Mouse (Mus musculus): ENCODE data around the gene Btbd35f12. TPM values are rescaled to one million over a fixed set of nuclear protein-coding genes. Genes with fewer than 3 reads are reported as not detected.
"Not testable (repeated sequence)": the region's sequence is repeated elsewhere in the genome, so short reads cannot be mapped to it uniquely, and the experiment has no call there.

Btbd35f12 gene
- not detected in 2 replicates for polyA plus RNA-seq (2015; fragmentation: Nextera tagmentation; extraction: Ambion mirVana)

DNA sequence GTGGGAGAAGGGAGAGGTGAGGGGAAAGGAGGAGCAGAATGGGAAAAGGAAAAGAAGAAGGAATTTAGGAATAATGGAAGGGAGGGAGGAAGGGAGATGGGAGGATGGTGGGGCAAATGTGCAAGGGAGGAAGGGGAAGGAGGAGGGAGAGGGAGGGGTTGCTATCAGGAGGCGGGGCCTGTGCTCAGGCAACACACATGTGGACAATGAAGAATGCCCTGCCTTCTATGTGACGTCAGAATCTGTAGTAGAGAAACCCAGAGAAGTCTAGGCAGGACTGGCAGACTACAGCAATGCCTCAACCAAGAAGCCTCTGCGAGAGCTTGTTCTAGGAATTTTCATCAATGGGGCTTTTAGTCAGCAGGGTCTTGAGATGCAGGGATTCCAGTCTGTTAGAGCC is at the start of gene Btbd35f12:
Gene Btbd35f12 (plus strand): TSS at position 301 of the 400 bp plus-strand sequence.
- H3K4me3 ChIP-seq (ENCODE audit: low read length); H3K27me3 ChIP-seq (replicated peaks; ENCODE audit: control insufficient read depth, insufficient read depth, low read length); H3K36me3 ChIP-seq (ENCODE audit: control insufficient read depth, insufficient read depth, low read length); H3K27ac ChIP-seq (ENCODE audit: low read depth, low read length); H3K4me1 ChIP-seq (ENCODE audit: control insufficient read depth, insufficient read depth, low read depth, low read length); H3K9ac ChIP-seq (ENCODE audit: low read depth, low read length); H3K9me3 ChIP-seq (ENCODE audit: control insufficient read depth, low read length); H3K4me2 ChIP-seq (ENCODE audit: low read length); ATAC-seq: not testable (repeated sequence)
- no CpG with 5 or more reads among the region's 3 CpGs for WGBS

DNA sequence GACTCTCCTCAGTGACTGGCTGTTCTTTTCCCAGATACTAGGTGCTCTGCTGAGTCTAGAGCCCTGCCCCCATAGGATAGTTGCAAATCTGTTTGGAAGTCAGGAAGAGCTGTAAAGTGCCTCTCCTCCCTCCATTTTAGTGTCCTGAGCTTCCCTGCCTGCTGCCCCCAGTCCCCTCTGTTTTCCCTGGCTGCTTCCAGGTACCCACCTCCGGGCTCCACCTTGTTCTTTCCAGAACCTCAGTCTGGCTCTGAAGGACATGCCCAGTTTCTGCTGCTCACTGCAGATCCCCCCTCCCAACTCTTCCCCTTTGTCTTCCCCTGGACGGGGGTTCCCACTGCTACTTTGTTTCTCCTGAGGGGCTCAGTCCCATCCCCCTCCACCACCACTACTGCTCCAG is 40.1 kb downstream of the Btbd35f12 start:
- not testable (repeated sequence) for H3K36me3 ChIP-seq (ENCODE audit: control insufficient read depth, insufficient read depth, low read length); H3K4me1 ChIP-seq (ENCODE audit: control insufficient read depth, insufficient read depth, low read depth, low read length); H3K27me3 ChIP-seq (replicated peaks; ENCODE audit: control insufficient read depth, insufficient read depth, low read length); H3K4me3 ChIP-seq (ENCODE audit: low read length); H3K9me3 ChIP-seq (ENCODE audit: control insufficient read depth, low read length); H3K4me2 ChIP-seq (ENCODE audit: low read length); H3K9ac ChIP-seq (ENCODE audit: low read depth, low read length); ATAC-seq; H3K27ac ChIP-seq (ENCODE audit: low read depth, low read length)
- 76% methylated on average over 2 of the region's 2 CpGs for WGBS

Other genes starting within 250 kb of the Btbd35f12 start
- not detected in 2 replicates for gene Spin2-ps6, start 78.5 kb upstream of the Btbd35f12 start, polyA plus RNA-seq (2015; fragmentation: Nextera tagmentation; extraction: Ambion mirVana)